ENCODE assay signal across 8 mouse cellular contexts in the genomic region with DNA sequence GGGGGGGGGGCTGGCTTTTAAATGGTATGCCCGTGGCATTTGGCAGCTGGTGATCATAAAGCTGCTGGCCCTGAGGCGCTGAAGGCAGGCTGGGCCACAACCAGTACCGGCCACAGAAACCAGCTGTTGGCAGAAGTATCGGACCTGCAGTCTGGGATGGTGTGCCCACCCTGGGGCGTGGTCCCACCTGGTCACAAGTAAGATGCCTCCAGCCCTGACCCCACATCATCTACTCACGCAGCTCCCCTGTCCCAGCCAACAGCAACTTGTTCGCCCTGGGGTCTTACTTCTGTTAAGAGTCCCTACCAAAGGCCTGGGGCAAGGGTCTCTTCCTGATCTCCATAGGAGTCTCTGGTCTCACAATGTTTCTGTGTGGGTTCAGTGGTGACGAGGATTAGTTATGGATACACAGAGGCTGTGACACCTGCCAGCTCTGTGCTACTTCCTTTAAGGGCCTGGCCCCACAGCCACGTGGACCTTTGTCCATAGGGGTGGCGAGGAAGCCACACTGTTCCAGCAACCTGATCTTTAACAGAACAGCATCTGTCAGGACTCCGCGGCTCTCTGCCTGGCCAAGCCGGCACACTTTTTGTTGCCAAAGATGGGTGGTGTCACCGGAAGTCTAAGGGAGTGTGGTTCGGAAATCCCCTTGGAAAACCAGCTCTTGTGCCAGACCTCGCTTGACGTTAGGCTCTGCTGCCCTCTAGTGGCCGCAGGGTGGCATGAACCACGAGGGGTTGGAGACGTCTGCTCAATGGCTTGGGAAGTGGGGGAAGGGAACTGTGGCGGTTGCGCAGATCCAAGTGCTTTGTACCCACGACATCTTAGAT.
DNase-seq lines count a peak whose midpoint lies in the region; ATAC-seq lines count a peak whose summit lies in the region.

No protein-coding gene starts in this region.

- 27% methylated on average over 23 of the region's 23 CpGs for WGBS in intestine, embryonic 16.5 days

- H3K4me3 ChIP-seq in intestine, embryonic 16.5 days (ENCODE audit: low read length): peak overlapping the region; percentile 39

- H3K9ac ChIP-seq in intestine, embryonic 16.5 days (ENCODE audit: low read depth, low read length): peak overlapping the region; percentile 59

- H3K27ac ChIP-seq in intestine, embryonic 16.5 days (ENCODE audit: low read length): no peak overlapping the region

- DNase-seq in adrenal gland, adult 8-10 months: peak; percentile 82
- peak; percentile 86 for DNase-seq in embryo, embryonic 11.5 days (ENCODE audit: low read depth, low spot score)
- DNase-seq in gastrocnemius, postnatal 36 days: peak; percentile 84 to 86
- DNase-seq in left cerebral cortex, postnatal 25 days (ENCODE audit: low spot score in 2 of 2): peak; percentile 87 to 88
- peak; percentile 93 for DNase-seq in mesoderm, embryonic 11.5 days (ENCODE audit: low read depth, low spot score)
- DNase-seq in right cerebral cortex, postnatal 25 days: peak; percentile 76
- DNase-seq in urinary bladder, postnatal 36 days (ENCODE audit: low spot score in 2 of 2): peak; percentile 76 to 89

- intact Hi-C loops in gastrocnemius, postnatal 36 days (cut with DNase I): no loop called here
- intact Hi-C loops in left cerebral cortex, postnatal 25 days (cut with DNase I): no loop called here

- no peaks in the 10 kb centered on the region for H3K9me3 ChIP-seq in intestine, embryonic 16.5 days (ENCODE audit: control insufficient read depth, low read length)

- H3K27me3 ChIP-seq in intestine, embryonic 16.5 days (replicated peaks; ENCODE audit: control insufficient read depth, insufficient read depth, low read length): 0 out of 2 replicates have a peak, but pooled peaks cover 6% of the 10 kb centered on the region

- peak; percentile 90 for ATAC-seq in intestine, embryonic 16.5 days

- peak overlapping the region; percentile 47 for H3K4me2 ChIP-seq in intestine, embryonic 16.5 days (ENCODE audit: low read depth, low read length)

- no peaks in the 10 kb centered on the region; the same call in 1 of the 2 replicates for H3K4me1 ChIP-seq in intestine, embryonic 16.5 days (ENCODE audit: control insufficient read depth, insufficient read depth, low read length)

- no peaks in the 10 kb centered on the region for H3K36me3 ChIP-seq in intestine, embryonic 16.5 days (ENCODE audit: control insufficient read depth, insufficient read depth, low read length)
